Mouse (Mus musculus) erythroblast, adult 5-6 weeks (primary cell): ENCODE measurements at regions not wholly inside any gene's neighbourhood (a gene's known extent, or its start where the extent isn't known, plus 50 kb on each side); places are given as distances from the start of the nearest gene placed in this dataset.

ENCODE experiments used
- ATAC-seq: replicated peaks from 2 replicates; pipeline ENCODE4 v1.8.0; 2016; ENCODE audit warnings: moderate number of reproducible peaks, mild to moderate bottlenecking, moderate TSS enrichment, inconsistent platforms; ENCODE audit not compliant: poor library complexity, low FRiP score, severe bottlenecking

- no peak for ATAC-seq
Measured at GRCm38 (mm10) chr13:99063431-99063830, 79.1 kb upstream of the 1700024P04Rik start.

DNA sequence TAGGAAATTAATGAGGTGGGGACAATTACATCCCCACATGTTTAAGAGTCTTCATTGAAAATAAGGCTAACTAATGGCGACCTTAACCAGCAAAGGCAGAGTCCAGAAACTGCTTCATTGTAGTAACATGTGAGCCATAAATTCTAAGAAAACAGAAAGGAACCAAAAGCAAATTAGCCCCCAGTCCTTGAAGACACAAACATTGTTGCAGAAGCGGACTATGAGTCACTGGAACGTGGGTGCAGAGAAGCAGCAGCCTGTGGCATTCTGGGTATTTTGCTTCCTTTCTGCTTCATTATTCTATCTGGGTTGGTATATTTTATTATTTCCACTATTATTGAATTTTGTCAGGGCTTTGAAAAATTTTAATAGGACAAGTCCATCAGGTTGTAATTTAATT is 78.6 kb upstream of the 1700024P04Rik start:
- ATAC-seq, result no peak

DNA sequence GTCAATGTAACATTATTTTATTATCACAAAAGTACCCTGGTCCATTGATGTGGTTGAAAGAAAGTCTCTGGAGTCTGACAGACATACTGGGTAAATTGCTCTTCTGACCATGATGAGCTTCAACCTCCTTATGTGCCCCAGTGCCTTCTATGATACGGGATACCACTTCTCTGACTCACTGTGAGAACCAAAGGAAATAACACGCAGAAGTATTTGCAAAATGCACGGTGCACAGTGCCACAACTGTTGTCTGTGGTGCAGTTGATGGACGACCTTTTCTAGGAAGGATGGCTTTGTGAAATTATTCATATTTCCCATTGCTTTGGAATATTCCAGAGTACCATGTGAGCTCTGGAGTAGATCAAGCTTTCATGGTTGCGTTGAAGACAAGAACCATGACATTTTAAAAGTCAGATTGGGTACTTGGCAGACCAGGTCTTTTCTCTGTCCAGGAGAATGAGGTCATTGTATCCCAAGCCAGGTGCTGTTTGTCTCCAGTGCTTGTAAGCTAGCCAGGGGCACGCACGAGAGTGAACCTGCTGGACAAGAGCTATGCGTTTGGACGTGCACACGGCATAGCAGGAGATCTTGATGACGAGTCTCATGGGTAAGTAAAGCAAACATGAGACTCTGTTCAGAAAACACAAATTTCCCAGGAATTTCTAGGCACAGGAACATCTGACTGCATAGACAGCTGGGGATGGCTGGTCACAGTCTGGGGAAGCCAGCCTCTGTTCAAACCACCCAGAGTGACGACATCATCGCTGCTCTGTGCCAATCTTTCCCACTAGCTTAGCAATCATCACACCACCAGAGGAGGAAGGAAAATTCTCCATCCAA is 74.0 kb upstream of the 1700024P04Rik start:
- ATAC-seq, result no peak

DNA sequence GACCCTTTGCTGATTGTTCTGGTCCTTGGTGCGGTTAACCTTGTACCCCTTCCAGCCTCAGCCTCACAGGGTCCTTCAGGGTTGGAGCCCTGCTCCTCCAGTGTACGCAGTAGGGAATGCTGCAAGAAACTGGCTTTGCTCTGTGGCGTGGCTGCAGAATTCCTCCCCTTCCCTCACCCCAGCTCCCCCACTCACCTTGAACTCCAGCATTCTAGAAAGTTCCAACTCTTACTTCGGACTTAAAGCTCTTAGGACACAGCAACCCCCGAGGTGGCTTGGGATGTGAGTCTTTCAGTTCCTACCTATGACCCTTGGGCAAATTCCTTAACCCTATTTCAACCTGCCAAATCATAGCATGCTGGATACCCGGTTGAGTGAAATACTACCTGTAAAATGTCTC is 73.3 kb upstream of the 1700024P04Rik start:
- no peak for ATAC-seq

DNA sequence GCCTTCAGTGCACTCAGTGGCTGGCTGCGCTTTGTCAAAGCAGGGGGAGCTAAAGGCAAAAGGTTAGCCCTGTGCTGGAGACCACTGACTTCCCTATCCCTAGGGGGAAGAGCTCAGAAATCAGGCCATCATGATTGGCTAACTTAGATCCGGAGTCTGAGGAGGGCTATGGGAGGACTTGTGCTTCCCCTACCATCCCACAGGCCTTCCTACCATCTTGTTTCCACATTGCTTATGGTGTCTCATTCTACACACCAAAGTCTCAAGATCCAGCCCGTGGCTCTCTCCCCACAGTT is 72.9 kb upstream of the 1700024P04Rik start:
- ATAC-seq, result no peak

DNA sequence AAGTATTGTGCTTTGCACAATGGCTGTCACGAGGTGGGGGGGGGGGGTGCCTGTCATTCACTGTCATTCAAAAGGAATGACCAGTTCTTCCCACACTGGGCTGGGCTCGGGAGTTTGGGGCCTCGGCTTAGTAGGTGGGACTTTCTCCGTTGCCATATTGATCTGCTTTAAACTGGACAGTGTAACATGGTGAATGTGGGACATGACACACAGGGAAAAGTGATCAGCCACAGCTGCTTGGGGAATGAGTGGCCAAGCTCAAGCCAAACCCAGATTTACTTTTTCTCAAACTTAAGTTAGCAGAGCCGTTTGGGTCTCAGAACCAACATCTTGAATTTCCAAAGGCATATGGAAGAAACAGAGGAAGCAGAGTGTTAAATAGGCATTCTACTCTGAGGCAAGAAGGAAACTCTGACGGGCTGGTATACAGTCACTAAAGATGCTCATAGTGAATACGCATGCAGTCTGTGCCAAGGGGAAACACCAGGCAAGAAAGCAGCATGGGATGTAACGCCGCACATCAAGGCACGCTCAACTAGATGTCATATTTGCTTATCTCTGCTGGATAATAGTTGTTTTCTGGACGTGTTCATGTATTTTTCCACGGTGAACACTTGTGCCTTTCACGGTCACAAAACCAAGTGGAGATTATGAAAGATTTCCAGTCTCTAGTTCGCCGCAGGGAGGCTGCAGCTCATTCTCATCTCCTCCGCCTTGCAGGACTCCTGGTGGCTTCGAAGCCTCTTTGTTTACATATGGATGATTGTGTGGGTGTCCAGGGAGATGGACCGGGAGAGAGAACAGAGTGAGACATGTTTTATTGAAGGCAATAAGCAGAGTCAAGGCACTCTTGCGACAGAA is 72.3 kb upstream of the 1700024P04Rik start:
- no peak for ATAC-seq

DNA sequence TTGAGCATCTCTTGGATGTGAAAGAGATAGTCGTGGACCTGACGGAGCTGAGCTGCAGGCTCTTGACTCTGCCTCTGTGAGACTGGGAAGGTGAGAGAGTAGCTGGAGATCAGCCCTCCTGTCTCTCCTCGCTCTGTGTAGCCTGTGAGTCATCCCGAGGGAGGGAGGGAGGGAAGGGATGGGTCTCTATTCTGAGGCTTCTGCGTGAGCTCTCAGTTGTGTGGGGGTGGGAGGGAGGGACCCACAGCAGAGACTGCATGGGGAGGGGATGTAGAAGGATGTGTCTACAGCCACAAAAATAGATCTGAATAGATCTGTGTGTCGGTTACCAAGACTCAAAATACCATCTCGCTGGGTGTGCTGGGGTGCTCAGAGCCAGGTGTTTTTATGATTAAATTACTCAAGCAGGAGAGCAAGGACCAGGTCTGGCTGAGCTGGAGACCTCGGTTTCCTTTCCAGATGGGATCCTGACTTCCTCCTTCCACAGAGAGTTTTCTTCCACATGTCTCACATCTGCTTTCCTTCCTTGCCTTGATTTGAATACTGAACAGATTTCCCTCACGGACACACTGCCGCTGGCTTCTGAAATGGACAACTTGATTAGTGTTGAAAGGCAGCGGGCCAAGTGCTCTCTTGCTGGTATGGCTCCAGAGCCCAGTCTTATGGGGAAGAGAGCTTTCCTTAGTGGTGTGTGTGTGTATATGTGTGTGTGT is 71.4 kb upstream of the 1700024P04Rik start:
- no peak for ATAC-seq

- no peak for ATAC-seq
Measured at GRCm38 (mm10) chr13:99052076-99052475, 67.7 kb upstream of the 1700024P04Rik start.

GRCm38 (mm10) chr13:99049699-99050098 is 65.3 kb upstream of the 1700024P04Rik start:
- ATAC-seq, result no peak

DNA sequence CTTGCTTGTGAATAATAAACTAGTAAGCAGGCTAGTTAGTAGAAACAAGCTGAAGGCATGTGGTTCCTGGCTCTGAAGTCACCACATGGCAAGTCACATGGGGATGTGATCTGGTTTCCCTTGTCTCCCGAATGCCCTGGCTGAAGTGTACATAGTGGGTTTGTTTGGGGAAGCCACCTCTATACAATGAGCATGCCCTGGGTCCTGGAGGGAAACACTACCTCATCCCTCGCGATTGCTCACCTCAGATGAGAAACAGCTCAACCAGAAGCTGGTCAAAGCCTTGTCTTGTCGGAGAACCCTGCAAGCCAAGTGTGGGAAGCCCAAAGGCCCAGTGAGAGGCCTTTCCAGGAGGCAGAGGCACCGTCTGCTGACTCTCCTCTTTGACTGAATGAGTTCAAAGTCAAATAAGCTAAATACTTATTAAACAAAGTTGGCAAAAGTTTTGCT is 64.3 kb upstream of the 1700024P04Rik start:
- ATAC-seq, result no peak

DNA sequence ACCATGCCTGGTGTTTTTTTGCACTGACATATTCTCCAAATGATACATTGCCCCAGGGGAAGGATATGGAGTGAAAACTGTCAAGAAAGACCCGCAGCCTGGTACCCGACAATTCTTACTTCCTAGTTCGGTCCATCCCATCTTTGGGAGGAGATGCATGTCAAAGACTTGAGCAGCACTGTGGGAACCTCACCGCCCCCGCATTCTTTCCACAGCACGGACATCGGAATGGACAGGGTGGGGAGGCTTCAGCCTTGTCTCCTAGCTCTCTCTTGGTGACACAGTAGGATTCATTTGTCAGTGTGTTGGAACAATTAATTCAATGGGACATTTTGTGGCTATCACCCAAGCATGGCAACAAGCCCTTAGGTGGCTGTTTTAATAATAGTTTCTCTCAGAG is 62.9 kb upstream of the 1700024P04Rik start:
- no peak for ATAC-seq

GRCm38 (mm10) chr13:99046737-99047136 is 62.4 kb upstream of the 1700024P04Rik start:
- ATAC-seq, result no peak

GRCm38 (mm10) chr13:99042086-99042485 is 57.7 kb upstream of the 1700024P04Rik start:
- ATAC-seq, result no peak

DNA sequence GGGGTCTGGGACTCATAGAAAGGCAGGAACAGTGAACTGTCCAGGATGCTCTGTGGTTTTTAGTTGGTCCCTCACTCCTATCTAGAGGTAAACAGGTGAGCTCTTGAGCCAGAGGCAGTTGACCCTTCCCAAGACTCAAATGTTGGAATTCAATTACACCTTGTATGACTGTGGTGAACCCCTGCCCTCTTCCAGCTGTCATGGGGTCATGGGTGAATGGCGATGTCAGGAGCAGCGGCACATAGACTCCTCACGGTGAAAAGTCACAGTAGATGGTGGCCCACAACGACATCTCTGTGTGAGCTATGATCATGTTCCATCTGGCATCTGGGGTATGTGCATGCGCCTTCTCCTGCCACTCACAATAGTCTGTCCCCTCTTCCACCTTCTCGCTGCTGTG is 56.9 kb upstream of the 1700024P04Rik start:
- ATAC-seq, result no peak

GRCm38 (mm10) chr13:99040846-99041245 is 56.5 kb upstream of the 1700024P04Rik start:
- no peak for ATAC-seq

DNA sequence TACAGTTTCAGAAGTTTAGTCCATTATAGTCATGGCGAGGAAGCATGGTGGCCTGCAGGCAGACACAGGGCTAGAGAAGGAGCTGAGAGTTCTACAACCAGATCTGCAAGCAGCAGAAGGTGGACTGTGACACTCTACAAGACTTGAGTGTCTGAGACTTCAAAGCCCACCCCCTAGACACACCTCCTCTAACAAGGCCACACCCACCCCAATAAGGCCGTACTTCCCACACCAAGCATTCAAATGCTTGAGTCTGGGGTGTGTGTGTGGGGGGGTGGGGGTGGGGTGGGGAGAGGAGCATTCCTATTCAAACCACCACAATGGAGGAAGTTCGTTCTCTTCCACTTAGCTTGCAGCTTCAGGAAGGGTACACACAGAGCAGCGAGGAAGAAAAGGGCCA is 55.8 kb upstream of the 1700024P04Rik start:
- no peak for ATAC-seq

DNA sequence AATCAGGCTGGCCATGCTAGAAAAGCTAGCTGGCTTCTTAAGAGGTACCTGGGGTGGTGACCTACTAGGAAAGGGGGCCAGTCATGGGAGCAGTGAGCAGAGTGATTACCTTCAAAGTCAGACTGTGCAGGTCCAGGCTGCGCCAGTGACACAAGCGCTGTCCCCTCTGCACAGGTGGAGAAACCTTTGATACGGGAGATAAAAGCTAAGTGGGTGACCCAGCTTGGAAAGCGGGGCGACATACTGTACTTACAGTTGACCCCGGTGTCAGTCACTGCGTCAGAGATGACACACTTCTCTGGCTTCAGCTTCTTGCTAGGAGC is 54.7 kb upstream of the 1700024P04Rik start:
- no peak for ATAC-seq

GRCm38 (mm10) chr13:99038198-99039062 is 54.1 kb upstream of the 1700024P04Rik start:
- ATAC-seq, result no peak

DNA sequence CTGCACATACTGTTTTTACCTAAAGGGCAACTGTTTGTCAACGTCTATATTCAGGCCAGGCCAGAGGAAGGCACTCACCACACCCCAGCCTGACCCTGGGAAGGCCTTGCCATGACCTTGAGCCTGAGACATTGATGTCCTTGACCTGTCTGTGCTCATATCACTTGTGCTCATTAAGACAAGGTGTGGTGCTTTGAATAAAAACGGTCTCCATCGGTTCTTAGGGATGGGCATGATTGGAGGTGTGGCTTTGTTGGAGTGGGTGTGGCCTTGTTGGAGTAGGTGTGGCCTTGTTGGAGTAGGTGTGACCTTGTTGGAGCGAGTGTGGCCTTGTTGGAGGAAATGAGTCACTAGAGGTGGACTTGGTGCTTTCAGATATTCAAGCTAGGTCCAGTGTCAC is 52.8 kb upstream of the 1700024P04Rik start:
- ATAC-seq, result no peak
